Mouse (Mus musculus): ENCODE measurements around the gene Rps15. TPM values are rescaled to one million over a fixed set of nuclear protein-coding genes. Genes with fewer than 3 reads are reported as not detected.

Rps15 gene
- polyA plus RNA-seq, 1 experiment: 3,453 TPM

GRCm38 (mm10) chr10:80288657-80289056, 3.6 kb upstream of the Rps15 start:
- DNase-seq (ENCODE audit: low spot score): no peak

DNA sequence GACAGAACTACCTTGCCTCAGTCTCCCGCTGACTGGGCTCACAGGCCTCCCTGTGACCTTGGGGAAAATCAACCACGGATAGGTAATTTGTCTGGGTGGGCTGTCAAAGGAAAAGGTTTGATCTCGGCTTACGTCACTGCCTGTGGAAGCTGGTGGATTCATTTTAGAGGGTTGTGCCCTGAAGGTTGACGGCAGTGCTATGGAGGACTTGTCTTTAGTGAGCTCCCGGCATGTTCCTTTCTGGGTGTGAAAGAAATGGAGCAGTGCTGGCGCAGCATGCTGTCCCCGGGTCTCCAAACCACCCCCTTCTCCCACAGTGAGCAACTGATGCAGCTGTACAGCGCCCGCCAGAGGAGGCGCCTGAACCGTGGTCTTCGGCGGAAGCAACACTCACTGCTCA, 1.1 kb downstream of the Rps15 start:
- no peak for DNase-seq (ENCODE audit: low spot score)

GRCm38 (mm10) chr10:80294311-80294710, 2.1 kb downstream of the Rps15 start:
- DNase-seq (ENCODE audit: low spot score): no peak

DNA sequence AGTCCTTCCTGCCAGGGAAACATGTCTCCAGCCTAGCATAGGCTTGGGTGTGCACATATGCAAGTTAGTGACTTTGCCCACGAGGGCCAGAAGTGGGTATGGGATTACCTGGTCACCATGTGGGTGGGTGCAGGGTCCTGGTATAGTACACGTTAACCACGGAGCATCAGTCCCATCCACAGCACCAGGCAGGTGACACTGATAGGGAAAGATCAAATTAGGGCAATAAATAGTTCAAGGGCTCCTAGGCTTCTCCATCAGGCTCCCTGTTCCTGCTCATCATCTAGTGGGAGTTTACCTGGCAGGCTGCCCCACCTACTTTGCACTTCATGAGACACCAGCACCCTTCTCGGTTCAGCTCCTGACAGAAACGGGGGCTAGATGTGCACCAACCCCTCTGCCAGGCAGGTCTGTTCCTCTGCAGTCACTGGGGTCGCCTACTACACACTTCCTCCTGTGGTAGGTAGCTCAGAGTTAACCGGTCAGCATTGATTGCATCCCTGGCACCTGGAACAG, 2.6 kb downstream of the Rps15 start:
- no peak for DNase-seq (ENCODE audit: low spot score)

DNA sequence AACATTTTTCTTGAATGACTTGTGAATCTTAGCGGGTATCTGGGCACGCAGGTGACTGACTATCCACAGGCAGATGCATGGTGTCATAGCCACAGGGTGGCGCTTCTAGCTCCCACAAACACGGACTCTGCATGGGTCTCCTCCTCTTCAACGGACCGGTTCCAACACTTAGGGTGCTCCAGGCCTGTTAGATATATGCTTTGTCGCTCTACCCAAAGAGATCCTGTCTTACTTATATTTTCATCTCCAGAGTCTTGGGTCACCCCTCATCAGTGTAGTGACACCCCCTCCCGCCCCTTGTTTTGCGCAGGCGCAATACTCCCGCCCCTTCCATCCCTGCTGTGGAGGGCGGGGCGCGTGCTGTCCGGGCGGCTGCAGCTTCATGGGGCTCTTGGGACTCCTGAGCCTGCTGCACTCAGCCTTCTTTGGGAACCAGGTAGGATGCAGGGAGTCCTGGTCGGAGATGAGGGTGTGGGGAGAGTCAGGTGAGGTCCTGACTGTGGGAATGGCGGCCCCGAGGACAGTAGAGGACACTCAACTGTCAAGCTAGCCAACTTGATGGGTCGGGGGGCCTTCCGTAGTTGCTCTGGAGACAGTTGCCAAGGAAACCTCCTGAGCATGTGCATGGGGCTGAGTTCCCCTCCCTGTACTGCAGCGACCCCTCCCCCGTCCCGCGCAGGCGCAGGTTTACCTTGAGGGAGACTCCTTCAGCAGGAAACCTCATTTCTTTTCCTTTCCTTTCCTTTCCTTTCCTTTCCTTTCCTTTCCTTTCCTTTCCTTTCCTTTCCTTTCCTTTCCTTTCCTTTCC, 3.6 kb downstream of the Rps15 start, which contains the start of gene Apc2:
Apc2 (plus strand) TSS at position 360 of the 808 bp plus-strand sequence.
- DNase-seq (ENCODE audit: low spot score): peak; percentile 57

GRCm38 (mm10) chr10:80296824-80297223, 4.6 kb downstream of the Rps15 start:
- no peak for DNase-seq (ENCODE audit: low spot score)

DNA sequence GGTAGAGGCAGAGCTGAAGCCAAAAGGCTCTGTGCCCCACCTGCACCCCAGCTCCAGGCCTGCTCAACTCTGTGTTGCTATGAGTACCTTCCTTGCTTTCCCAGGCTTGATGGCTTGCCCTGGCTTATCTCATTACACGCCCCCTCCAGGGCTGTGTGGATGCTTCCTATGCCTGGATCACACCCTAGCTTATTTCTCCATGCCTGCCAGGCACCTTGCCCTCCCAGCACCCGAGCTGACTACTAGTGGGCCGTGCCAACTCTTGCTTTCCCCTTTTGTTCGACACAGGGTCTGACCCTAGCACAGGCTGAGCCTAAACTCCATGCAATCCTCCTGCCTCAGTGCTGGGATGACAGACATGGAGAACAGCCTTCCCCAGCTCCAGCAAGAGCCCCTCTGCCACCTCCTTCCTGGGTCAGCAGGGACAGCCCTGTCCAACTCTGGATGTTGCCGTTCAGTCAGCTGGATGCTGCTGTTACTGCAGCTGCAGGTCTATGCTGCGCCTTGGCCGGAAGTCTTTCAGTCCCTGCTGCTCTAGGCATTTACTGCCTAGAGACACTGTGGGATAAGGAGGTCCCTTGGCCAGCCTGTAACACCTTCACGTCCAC, 5.4 kb downstream of the Rps15 start:
- no peak for DNase-seq (ENCODE audit: low spot score)

- DNase-seq (ENCODE audit: low spot score): no peak
These were observed 6.5 kb downstream of the Rps15 start for GRCm38 (mm10) chr10:80298571-80299281.

DNA sequence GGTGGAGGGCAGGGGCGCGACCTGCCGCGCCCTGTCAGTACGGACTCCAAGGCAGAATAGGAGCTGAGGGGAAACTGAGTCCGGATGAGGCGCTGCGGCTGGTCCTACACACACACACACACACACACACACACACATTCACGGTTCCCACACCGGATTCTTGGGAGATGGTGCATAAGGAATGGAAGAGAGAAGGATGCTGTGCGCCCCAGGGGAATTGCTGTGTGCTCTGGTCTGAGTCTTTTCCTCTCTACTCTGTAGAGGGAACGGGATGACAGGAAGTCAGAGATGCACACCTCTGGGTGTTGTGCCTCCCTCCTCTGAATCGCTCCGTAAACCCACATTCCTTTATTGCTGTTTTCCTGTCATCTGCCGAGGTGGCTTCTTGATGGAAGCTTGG, 7.0 kb downstream of the Rps15 start:
- no peak for DNase-seq (ENCODE audit: low spot score)

- no peak for DNase-seq (ENCODE audit: low spot score)
These were observed 7.6 kb downstream of the Rps15 start for GRCm38 (mm10) chr10:80299824-80300223.

GRCm38 (mm10) chr10:80300672-80301181, 8.5 kb downstream of the Rps15 start:
- DNase-seq (ENCODE audit: low spot score): no peak

GRCm38 (mm10) chr10:80301256-80302081, 9.2 kb downstream of the Rps15 start:
- DNase-seq (ENCODE audit: low spot score): no peak

DNA sequence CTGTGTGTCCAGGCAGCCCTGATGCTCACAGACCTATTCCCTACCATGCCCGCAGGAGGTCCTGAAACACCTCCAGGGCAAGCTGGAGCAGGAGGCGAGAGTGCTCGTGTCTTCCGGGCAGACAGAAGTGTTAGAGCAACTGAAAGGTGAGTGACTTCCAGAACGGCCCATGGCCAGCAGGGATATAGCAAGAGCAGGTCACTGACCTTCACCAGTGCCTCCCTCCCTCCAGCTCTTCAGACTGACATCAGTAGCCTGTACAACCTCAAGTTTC, 9.8 kb downstream of the Rps15 start:
- no peak for DNase-seq (ENCODE audit: low spot score)

DNA sequence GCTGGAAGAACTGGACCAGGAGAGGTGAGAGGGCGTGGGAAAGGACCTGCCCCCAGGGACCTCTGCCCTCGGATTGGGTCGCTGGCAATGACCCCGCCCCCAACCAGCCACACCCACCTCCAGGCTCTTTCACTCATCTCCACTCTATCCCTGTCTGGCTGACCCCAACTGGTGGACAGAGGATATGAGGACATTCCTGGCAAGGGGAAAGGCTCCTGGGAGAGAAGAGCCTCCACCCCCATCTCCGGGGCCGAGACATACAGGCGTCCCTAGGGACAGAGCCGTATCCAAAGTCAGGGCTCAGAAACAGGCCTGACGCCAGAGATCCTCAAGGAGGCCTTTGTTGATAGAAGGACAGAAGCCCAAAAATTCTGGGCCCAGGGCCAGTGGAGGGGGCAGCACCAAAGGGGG, 10.2 kb downstream of the Rps15 start:
- DNase-seq (ENCODE audit: low spot score): no peak

DNA sequence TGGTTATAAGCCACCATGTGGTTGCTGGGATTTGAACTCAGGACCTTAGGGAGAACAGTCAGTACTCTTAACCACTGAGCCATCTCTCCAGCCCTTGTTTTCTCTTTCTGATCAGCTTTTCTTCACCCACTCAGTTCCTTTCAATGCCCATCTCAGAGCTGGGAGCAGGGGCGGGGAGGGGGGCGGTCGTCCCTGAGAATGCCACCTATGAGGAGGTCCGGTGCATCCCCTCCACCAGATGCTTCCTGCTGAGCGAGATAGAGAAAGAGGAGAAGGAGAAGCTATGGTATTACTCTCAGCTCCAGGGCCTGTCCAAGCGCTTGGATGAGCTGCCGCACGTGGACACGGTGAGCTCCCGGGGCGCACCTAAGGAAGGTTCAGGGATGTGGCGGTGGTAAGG, 12.2 kb downstream of the Rps15 start:
- DNase-seq (ENCODE audit: low spot score): no peak

- no peak for DNase-seq (ENCODE audit: low spot score)
These were observed 12.6 kb downstream of the Rps15 start for GRCm38 (mm10) chr10:80304862-80305261.

DNA sequence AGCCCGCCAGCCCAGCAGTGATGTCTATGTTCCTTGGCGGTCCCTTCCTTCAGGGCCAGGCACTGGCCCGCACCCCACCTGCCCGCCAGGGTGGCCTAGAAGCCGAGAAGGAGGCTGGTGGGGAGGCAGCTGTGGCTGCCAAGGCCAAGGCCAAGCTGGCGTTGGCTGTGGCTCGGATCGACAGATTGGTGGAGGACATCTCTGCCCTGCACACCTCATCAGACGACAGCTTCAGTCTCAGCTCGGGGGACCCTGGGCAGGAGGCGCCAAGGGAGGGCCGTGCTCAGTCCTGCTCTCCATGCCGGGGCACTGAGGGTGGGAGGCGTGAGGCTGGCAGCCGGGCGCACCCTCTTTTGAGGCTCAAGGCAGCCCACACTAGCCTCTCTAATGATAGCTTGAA, 19.3 kb downstream of the Rps15 start:
- DNase-seq (ENCODE audit: low spot score): no peak

GRCm38 (mm10) chr10:80312586-80313504, 20.6 kb downstream of the Rps15 start:
- no peak for DNase-seq (ENCODE audit: low spot score)

DNA sequence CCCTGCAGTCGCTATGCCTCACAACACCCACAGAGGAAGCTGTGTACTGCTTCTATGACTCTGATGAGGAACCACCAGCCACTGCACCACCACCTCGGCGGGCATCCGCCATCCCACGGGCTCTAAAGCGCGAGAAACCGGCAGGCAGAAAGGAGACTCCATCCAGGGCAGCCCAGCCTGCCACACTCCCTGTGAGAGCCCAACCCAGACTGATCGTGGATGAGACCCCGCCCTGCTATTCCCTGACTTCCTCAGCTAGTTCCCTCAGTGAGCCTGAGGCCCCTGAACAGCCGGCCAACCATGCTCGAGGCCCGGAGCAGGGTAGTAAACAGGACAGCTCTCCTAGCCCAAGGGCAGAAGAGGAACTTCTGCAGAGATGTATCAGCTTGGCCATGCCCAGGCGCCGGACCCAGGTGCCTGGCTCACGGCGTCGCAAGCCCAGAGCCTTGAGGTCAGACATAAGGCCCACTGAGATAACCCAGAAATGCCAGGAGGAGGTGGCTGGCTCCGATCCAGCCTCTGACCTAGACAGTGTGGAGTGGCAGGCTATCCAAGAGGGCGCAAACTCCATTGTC, 21.5 kb downstream of the Rps15 start:
- no peak for DNase-seq (ENCODE audit: low spot score)

DNA sequence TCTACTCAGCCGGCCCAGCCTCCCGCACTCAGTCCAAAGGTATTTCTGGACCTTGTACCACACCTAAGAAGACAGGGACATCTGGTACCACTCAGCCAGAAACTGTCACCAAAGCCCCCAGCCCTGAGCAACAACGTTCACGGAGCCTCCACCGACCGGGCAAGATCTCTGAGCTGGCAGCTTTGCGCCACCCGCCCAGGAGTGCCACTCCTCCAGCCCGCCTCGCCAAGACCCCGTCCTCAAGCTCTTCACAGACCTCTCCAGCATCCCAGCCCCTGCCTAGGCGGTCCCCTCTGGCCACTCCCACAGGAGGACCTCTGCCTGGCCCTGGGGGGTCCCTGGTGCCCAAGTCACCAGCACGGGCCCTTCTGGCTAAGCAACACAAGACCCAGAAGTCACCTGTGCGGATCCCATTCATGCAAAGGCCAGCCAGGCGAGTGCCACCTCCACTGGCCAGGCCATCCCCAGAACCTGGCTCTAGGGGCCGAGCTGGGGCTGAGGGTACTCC, 22.3 kb downstream of the Rps15 start:
- DNase-seq (ENCODE audit: low spot score): no peak
